Mouse (Mus musculus) erythroblast, embryonic 14.5 days (primary cell): ENCODE data around the gene Pecam1.
"Not testable (repeated sequence)": the region's sequence is repeated elsewhere in the genome, so short reads cannot be mapped to it uniquely, and the experiment has no call there.

Source experiments
- GATA1 ChIP-seq: IDR thresholded peaks from 2 replicates; pipeline ENCODE4 v1.6.1; 2012; ENCODE audit warnings: low read length, inconsistent platforms, mixed read lengths
- TAL1 ChIP-seq: IDR thresholded peaks from 3 replicates; pipeline ENCODE4 v1.6.1; 2012; ENCODE audit warnings: low read length, inconsistent platforms, mixed read lengths

GRCm38 (mm10) chr11:106656896-106657498, 93.4 kb downstream of the Pecam1 start:
- not testable (repeated sequence) for TF ChIP-seq GATA1, TAL1
